Mouse (Mus musculus) testis, adult 2 months (tissue): ENCODE measurements at regions not wholly inside any gene's neighbourhood (a gene's known extent, or its start where the extent isn't known, plus 50 kb on each side); places are given as distances from the start of the nearest gene placed in this dataset.

Experiments
- CTCF ChIP-seq: fragments of 200-500 bp; IDR thresholded peaks from 2 replicates; pipeline ENCODE4 v1.5.1; 2012; ENCODE audit warnings: low read depth, mild to moderate bottlenecking, inconsistent platforms, low read length, moderate library complexity; ENCODE audit not compliant: control insufficient read depth, insufficient read depth, insufficient replicate concordance
- POLR2A ChIP-seq: fragments of 200-500 bp; IDR thresholded peaks from 2 replicates; pipeline ENCODE4 v1.6.1; 2012; ENCODE audit warnings: low read depth, mild to moderate bottlenecking, inconsistent platforms, low read length, moderate library complexity; ENCODE audit not compliant: control insufficient read depth

DNA sequence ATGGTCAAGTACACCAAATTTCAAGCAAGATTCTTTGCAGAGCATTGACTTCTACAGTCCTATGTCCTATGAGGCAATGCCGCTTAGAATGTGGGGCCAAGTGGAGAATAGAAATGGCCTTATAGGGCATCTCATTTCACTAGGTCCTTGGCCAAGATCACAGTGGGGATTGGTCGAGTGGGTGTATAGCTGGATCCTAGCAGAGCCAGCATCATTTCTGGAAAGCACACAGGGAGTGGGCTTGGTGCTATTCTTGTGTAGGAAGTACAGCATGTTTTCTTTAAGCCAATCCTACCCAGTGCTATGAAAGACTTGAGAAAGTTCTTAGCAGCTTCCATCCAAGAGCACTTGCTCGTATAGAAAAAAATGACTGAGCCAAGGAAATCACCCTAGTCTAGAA is 178.2 kb upstream of the Ntm start:
- no peak for TF ChIP-seq CTCF
- no peak for TF ChIP-seq POLR2A
